Mouse (Mus musculus) MEL (cell line): ENCODE data around the gene Hs6st1.

Experiments
- BHLHE40 ChIP-seq: IDR thresholded peaks from 2 replicates; pipeline ENCODE4 v1.6.1; 2012; ENCODE audit warnings: low read depth, mild to moderate bottlenecking, inconsistent platforms, low read length, improper control_type of control experiment, borderline replicate concordance
- CTCF ChIP-seq, 3 experiments: IDR thresholded peaks in 2 of 3; conservative IDR thresholded peaks in 1 of 3; 2 replicates each; pipeline ENCODE4 v1.5.1; 2011 to 2012; ENCODE audit warnings: low read length in 3 of 3, low read depth in 2 of 3, mild to moderate bottlenecking in 2 of 3, improper control_type of control experiment in 1 of 3, inconsistent platforms in 1 of 3, mixed read lengths in 1 of 3, moderate library complexity in 1 of 3; ENCODE audit not compliant: control insufficient read depth in 1 of 3, insufficient read depth in 1 of 3, poor library complexity in 1 of 3, severe bottlenecking in 1 of 3
- EP300 ChIP-seq, 2 experiments: IDR thresholded peaks; 2 replicates each; pipeline ENCODE4 v1.6.1; 2011; ENCODE audit warnings: improper control_type of control experiment in 2 of 2, low read length in 2 of 2, low read depth in 1 of 2, mild to moderate bottlenecking in 1 of 2
- GATA1 ChIP-seq: IDR thresholded peaks from 2 replicates; pipeline ENCODE4 v1.6.1; 2011; ENCODE audit warnings: low read depth, low read length, improper control_type of control experiment
- RAD21 ChIP-seq: IDR thresholded peaks from 2 replicates; pipeline ENCODE4 v1.6.1; 2011; ENCODE audit warnings: mild to moderate bottlenecking, low read depth, low read length, improper control_type of control experiment

GRCm38 (mm10) chr1:36118061-36118685 is 50.0 kb downstream of the Hs6st1 start:
- TF ChIP-seq CTCF (IDR thresholded peaks at IDR 0.05 in 2 of 3, conservative IDR thresholded peaks at IDR 0.05 in 1 of 3; ENCODE audit: control insufficient read depth in 1 of 3, insufficient read depth in 1 of 3, low read depth in 2 of 3, low read length in 3 of 3, poor library complexity in 1 of 3, severe bottlenecking in 1 of 3) (no peak), GATA1 (no peak), EP300 (IDR thresholded peaks at IDR 0.05; ENCODE audit: low read depth in 1 of 2, low read length in 2 of 2) (no peak), RAD21 (no peak), BHLHE40 (no peak)
